Mouse (Mus musculus) Patski (cell line): ENCODE measurements around the gene Gm45140. TPM values are rescaled to one million over a fixed set of nuclear protein-coding genes. Genes with fewer than 3 reads are reported as not detected.
"Not testable (repeated sequence)": the region's sequence is repeated elsewhere in the genome, so short reads cannot be mapped to it uniquely, and the experiment has no call there.

Experiments
- ATAC-seq: fragments of 100-300 bp; one replicate; pipeline ENCODE4 v1.8.0; 2021
- CTCF ChIA-PET: fragments of 350-600 bp; sonication (Branson Sonifier 250); formaldehyde crosslinking; loops from one replicate; lab custom pipeline; 2022; ENCODE audit warnings: inconsistent platforms; lab: Charles Lee
- POLR2A ChIA-PET: fragments of 350-600 bp; sonication (Branson Sonifier 250); formaldehyde crosslinking; loops from one replicate; lab custom pipeline; 2022; ENCODE audit warnings: antibody characterized with exemption, inconsistent platforms; lab: Charles Lee
- DNase-seq: peaks from one replicate; pipeline ENCODE4 v3.0.0-alpha.2; 2011; ENCODE audit warnings: low read depth, low spot score
- H3K27me3 ChIP-seq: fragments of 371-371 bp; one replicate; pipeline ENCODE4 v1.5.1; 2021
- CTCF ChIP-seq: fragments of 100-300 bp; IDR thresholded peaks from one replicate; pipeline ENCODE4 v1.5.1; 2021
- in situ Hi-C: fragments of 300-500 bp; cut with MboI; formaldehyde crosslinking; loops from 3 replicates; pipeline ENCODE4 v1.11.1; 2018; ENCODE audit warnings: low pct_unique_long_range_greater_than_20kb, mixed read lengths
- polyA plus RNA-seq: library from polyadenylated mRNA; unstranded; gene quantifications from one replicate; pipeline ENCODE4 v1.2.3, GENCODE M21; 2021

Gene Gm45140
- polyA plus RNA-seq, 1 experiment from 2014 or later, result 11.2 TPM

DNA sequence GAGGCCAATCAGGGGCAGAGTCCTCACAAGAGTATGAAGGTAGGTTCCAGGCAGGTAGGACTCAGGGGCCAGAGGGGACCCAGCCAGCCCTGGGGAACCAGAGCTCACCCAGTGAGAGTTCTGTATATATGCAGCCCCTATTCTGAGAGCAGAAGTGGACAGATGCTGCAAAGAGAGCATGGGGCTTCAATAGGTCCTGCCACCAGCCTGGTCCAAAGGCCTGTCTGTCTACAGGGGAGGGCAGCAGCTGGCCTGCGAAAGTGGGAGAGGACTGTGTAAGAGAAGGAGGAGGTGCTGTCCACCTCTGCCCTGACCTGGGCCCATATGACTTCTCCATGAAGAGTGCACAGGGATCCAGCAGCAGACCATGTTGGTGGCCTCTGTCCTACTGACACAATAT is 58.9 kb downstream of the Gm45140 start:
- in situ Hi-C loops, result no loop called here
- DNase-seq (no peak), ATAC-seq (no peak)
- no peak for TF ChIP-seq CTCF
- CTCF ChIA-PET, result no interaction called here
- POLR2A ChIA-PET, result no interaction called here
- H3K27me3 ChIP-seq, result peaks cover 9% of the 10 kb centered on the region

DNA sequence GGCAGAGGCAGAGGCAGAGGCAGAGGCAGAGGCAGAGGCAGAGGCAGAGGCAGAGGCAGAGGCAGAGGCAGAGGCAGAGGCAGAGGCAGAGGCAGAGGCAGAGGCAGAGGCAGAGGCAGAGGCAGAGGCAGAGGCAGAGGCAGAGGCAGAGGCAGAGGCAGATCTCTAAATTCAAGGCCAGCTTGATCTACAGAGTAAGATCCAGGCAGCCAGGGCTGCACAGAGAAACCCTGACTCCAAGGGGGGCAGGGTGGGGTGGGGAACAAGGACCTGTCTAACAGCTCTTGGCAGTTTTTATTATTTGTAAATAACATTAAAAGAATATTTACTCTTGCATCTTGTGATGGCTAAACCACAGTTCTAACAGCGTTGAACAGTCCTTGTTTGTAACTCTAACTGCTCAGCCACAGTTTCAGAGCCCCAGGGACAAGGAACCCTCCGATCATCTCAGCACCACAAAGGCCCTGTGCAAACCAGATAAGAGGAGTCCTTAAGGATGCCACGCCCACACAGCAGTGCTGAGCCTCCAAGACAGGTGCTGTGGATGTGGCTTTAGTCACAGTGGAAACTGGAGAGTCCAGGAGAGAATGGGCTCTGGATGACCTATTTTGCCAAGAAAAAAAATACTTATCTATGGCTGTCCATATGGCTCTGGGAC is 59.9 kb downstream of the Gm45140 start:
- ATAC-seq (no peak), DNase-seq (no peak)
- POLR2A ChIA-PET, result no interaction called here
- CTCF ChIA-PET, result no interaction called here
- in situ Hi-C loops, result no loop called here
- H3K27me3 ChIP-seq, result peaks cover 9% of the 10 kb centered on the region
- no peak for TF ChIP-seq CTCF

DNA sequence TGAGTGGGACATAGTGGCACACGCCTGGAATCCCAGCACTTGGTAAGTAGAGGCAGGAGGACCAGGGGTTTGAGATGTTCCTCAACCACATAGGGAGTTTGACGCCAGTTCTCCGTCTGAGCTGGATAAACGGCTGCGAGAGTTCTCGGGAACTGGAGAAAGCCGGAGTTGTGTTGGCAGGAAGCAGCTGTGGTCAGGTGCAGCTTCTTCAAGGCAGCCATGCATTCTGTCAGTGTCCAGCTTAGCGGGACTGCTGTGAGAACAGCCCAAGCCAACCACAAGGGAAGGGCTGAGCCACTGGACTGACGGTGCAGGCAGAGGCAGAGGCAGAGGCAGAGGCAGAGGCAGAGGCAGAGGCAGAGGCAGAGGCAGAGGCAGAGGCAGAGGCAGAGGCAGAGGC is 60.7 kb downstream of the Gm45140 start:
- POLR2A ChIA-PET, result no interaction called here

DNA sequence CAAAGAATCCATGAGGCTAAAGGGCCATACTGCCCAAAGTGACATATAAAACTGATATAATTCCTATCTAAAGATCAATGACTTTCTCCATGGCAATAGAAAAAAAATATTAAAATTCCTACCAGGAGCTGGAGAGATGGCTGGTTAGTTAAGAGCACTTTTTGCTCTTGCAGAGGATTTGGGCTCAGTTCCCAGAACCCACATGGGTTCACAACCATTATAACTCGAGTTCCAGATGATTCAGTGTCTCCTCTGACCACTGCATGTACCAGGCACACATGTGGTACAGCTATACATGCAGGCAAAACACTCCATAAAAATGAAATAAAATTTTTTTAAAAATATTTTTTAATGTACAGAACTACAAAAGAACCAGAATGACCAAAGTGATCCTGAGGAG is 61.1 kb downstream of the Gm45140 start:
- DNase-seq (no peak), ATAC-seq (no peak)
- peaks cover 9% of the 10 kb centered on the region for H3K27me3 ChIP-seq
- in situ Hi-C loops, result no loop called here
- ChIA-PET CTCF (no interaction called here), POLR2A (no interaction called here)
- TF ChIP-seq CTCF, result no peak

More for the DNA sequence above, 60.7 kb downstream of the Gm45140 start:
- CTCF ChIA-PET, result no interaction called here
- TF ChIP-seq CTCF, result no peak
- in situ Hi-C loops, result no loop called here
- H3K27me3 ChIP-seq, result peaks cover 9% of the 10 kb centered on the region
- ATAC-seq, result no peak
- DNase-seq, result no peak

DNA sequence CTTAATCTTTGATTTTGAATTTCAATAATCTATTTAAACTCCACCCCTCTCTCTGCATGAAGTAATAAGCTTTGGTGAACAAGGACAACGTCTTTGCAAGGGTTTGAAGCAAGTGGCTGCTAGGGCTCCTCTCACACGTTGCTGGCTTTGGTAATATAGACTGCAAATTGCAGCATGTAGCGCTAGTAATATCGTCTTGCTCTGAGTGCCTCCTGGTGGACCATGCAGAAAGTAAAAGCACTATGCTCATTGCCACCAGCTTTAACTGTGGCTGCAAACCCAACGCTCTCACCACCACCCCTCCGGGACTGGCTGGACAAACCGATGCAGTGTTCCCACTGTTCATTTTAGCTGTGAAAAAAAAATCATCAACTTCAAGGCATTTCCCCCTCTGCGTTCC is 65.0 kb downstream of the Gm45140 start:
- H3K27me3 ChIP-seq, result peaks cover 9% of the 10 kb centered on the region
- DNase-seq, result no peak
- ChIA-PET CTCF (no interaction called here), POLR2A (no interaction called here)
- in situ Hi-C loops, result no loop called here
- ATAC-seq, result no peak
- TF ChIP-seq CTCF, result no peak

DNA sequence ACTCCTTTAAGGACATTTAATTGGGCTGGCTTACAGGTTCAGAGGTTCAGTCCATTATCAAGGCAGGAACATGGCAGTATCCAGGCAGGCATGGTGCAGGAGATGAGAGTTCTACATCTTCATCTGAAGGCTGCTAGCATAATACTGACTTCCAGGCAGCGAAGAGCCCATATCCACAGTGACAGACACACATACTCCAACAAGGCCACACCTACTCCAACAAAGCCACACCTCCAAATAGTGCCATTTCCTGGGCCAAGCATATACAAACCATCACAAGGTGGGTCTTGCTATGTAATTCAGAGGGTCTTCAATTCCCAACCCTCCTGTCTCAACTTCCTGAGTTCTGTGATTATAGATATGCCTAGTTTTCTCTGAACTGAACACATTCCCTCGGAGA is 71.3 kb downstream of the Gm45140 start:
- H3K27me3 ChIP-seq, DNase-seq, in situ Hi-C loops, ATAC-seq, POLR2A ChIA-PET: not testable (repeated sequence)
- CTCF ChIA-PET, result interaction anchor here (1.0 to 1.4 kb wide), 2 partner anchors 45 to 234 kb away, joined by 3 read pairs; no protein-coding TSS in a partner anchor

DNA sequence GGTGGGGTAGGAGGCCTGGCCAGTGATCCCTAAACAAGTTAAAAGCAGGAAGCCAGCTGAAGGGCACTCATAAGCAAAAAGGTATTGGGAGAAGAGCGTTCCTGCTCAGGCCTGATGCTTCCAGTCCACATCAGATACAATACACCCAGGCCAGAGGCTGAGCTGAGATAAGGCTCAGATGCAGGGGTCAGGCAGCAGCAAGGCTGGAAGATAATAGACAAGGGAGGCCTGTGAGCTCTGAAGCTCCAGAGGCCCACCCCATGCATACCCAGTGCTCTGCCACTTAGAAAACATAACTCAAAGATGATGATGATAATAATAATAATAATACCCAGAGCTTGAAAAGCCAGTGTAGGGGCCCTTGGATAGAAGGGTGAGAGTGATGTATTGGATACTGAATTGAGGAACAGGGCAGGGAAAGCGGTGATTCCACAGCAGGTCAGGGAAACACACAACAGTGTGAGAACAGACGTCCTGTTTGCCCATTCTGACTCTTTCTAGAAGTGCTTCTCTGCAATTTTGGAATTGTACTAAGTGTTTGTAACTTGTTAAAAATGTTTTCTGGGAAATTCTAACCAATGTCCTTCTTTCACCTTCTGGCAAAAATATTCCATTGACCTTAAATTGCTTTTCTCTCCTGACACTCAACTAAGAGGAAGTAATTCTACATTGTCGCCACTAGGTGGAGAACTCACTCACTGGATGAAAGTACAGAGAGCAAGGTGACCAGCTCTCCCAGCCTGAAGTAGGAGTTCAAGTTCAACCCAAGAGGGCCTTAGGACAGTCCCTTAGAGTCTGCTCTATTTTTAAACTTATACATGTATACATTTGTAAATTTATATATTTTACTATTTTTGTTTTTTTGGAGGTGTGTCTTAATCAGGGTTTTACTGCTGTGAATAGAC is 72.0 kb downstream of the Gm45140 start:
- peak; percentile 39 for ATAC-seq
- in situ Hi-C loops, result no loop called here
- ChIA-PET POLR2A (interaction anchor here (0.6 to 1.3 kb wide), 2 partner anchors 11 to 988 kb away, joined by 3 read pairs; no protein-coding TSS in a partner anchor), CTCF (interaction anchor here (1.0 to 1.4 kb wide), 2 partner anchors 46 to 234 kb away, joined by 3 read pairs; no protein-coding TSS in a partner anchor)
- DNase-seq, result no peak
- peak; percentile 72 for TF ChIP-seq CTCF
- H3K27me3 ChIP-seq, result no peaks in the 10 kb centered on the region

DNA sequence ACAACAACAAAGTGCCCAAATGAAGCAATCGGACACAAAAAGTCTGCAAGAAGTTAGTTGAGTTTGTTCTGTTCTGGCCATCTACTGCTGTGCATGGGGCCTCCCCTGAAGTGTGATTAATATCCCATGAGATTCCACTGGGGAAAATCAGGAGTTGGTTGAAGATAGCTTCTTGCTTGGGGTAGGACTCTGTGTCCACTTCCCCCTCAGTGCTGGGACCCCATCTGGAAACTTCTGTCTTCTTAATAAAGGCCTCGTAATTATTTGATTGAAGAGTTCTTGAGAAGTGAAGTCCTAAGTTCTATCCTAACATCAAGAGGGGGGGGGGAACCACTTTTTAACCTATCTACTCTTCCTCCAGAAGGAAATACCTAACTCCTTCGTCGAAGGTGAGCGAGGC is 73.4 kb downstream of the Gm45140 start:
- ChIA-PET POLR2A (interaction anchor here (1.3 kb wide), 1 partner anchor 9 kb away, joined by 3 read pairs; no protein-coding TSS in a partner anchor), CTCF (no interaction called here)
- no peaks in the 10 kb centered on the region for H3K27me3 ChIP-seq
- in situ Hi-C loops, result no loop called here
- TF ChIP-seq CTCF, result no peak
- DNase-seq, result no peak
- no peak for ATAC-seq

DNA sequence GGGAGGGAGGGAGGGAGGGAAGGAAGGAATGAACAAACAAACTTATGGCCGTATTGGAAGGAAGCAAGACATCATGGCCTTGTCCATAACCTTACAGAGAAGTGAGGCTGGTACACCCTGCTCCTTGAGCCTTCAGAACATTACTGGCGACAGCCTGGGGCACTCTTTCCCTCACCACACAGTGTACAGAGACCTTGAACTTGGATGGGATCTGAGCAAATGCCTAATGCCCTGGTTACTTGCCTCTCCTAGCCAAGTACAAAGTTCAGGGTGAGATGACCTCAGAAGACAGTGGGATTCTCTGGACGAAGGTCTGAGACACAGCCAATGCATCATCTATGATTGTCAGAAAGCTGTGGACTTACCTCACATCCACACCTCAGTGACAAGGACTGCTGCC is 75.7 kb downstream of the Gm45140 start:
- no peak for ATAC-seq
- CTCF ChIA-PET, result no interaction called here
- in situ Hi-C loops, result no loop called here
- POLR2A ChIA-PET, result no interaction called here
- TF ChIP-seq CTCF, result no peak
- no peaks in the 10 kb centered on the region for H3K27me3 ChIP-seq
- DNase-seq, result no peak

DNA sequence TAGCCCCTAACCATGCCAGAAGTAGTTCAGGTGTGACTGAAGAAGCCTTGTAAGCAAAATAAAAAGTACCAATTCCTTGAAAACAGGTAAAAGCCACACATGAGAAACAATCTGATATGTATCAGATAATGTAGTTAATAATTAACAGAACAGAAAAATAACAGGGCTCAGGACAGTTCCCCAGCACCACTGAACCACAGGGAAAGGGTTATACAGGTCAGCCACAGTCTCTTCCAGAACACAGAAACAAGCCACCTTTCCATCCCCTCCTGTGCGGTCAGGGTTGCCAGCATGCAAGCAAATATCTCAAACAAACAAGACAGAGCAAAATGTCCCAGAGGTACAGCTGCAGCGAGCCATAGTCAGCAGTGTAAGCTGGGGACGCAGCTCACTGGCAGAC is 76.2 kb downstream of the Gm45140 start:
- no peak for TF ChIP-seq CTCF
- ChIA-PET CTCF (no interaction called here), POLR2A (no interaction called here)
- no peaks in the 10 kb centered on the region for H3K27me3 ChIP-seq
- DNase-seq (no peak), ATAC-seq (no peak)
- in situ Hi-C loops, result no loop called here

DNA sequence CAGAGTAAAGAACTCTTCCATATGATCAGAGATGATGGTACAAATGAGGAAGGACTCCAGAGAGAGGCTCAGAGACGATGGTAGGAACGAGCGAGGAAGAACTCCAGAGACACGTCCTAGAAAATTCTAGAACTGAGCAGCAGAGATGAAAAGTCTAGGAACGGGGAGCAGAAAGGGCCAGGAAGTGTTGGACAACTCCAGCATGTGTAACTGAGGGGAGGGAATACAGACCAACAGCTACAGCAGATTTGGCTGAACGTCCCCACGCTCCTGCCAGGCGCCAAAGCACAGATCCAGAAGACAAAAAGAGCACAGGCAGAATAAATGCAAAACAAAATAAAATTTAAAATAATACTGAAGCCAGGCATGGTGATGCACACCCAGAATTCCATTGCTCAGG is 78.7 kb downstream of the Gm45140 start:
- DNase-seq (no peak), ATAC-seq (no peak)
- H3K27me3 ChIP-seq, result peaks cover 1% of the 10 kb centered on the region
- TF ChIP-seq CTCF, result no peak
- in situ Hi-C loops, result no loop called here
- ChIA-PET CTCF (no interaction called here), POLR2A (no interaction called here)
